Mouse (Mus musculus) MEL (cell line): ENCODE measurements around the gene Zcchc10. TPM values are rescaled to one million over a fixed set of nuclear protein-coding genes. Genes with fewer than 3 reads are reported as not detected.

Source experiments
- DNase-seq: peaks from one replicate; pipeline ENCODE4 v3.0.0; 2011; ENCODE audit warnings: low read depth, low spot score
- H3K27ac ChIP-seq: 2 replicates; pipeline ENCODE4 v1.5.1; 2012; ENCODE audit warnings: low read depth, mild to moderate bottlenecking, control low read depth, low read length, moderate library complexity; ENCODE audit not compliant: control insufficient read depth
- H3K27me3 ChIP-seq, 2 experiments: fragments of 150-350 bp in 1 of 2; sonication (generic) in 1 of 2; 2 replicates each; pipeline ENCODE4 v1.6.1; 2012; ENCODE audit warnings: low read length in 2 of 2, mild to moderate bottlenecking in 2 of 2, improper control_type of control experiment in 1 of 2, moderate library complexity in 1 of 2; ENCODE audit not compliant: insufficient read depth in 2 of 2, control insufficient read depth in 1 of 2
- H3K36me3 ChIP-seq, 2 experiments: 2 replicates each; pipeline ENCODE4 v1.6.1; 2012 to 2014; ENCODE audit warnings: low read length in 2 of 2, improper control_type of control experiment in 1 of 2, inconsistent platforms in 1 of 2, mild to moderate bottlenecking in 1 of 2; ENCODE audit not compliant: insufficient read depth in 2 of 2, control insufficient read depth in 1 of 2
- H3K4me1 ChIP-seq, 2 experiments: fragments of 150-350 bp in 1 of 2; sonication (generic) in 1 of 2; 2 replicates each; pipeline ENCODE4 v1.6.1; 2012; ENCODE audit warnings: low read length in 2 of 2, improper control_type of control experiment in 1 of 2, mild to moderate bottlenecking in 1 of 2; ENCODE audit not compliant: insufficient read depth in 2 of 2, control insufficient read depth in 1 of 2
- H3K4me3 ChIP-seq, 2 experiments: fragments of 150-350 bp in 1 of 2; sonication (generic) in 1 of 2; 2 replicates each; pipeline ENCODE4 v1.5.1; 2012; ENCODE audit warnings: low read depth in 2 of 2, low read length in 2 of 2, mild to moderate bottlenecking in 2 of 2, moderate library complexity in 2 of 2, control low read depth in 1 of 2, improper control_type of control experiment in 1 of 2; ENCODE audit not compliant: control insufficient read depth in 1 of 2, insufficient read depth in 1 of 2
- H3K79me2 ChIP-seq: 2 replicates; pipeline ENCODE4 v1.6.1; 2012; ENCODE audit warnings: mild to moderate bottlenecking, low read length, moderate library complexity; ENCODE audit not compliant: control insufficient read depth, poor library complexity, insufficient read depth
- H3K9ac ChIP-seq: 2 replicates; pipeline ENCODE4 v1.6.1; 2012; ENCODE audit warnings: low read depth, mild to moderate bottlenecking, control low read depth, low read length, moderate library complexity; ENCODE audit not compliant: control insufficient read depth, poor library complexity, severe bottlenecking
- H3K9me3 ChIP-seq: fragments of 150-350 bp; sonication (generic); replicated peaks from 2 replicates; pipeline ENCODE4 v1.6.1; 2012; ENCODE audit warnings: mild to moderate bottlenecking, low read length, improper control_type of control experiment, moderate library complexity; ENCODE audit not compliant: insufficient read depth
- BHLHE40 ChIP-seq: IDR thresholded peaks from 2 replicates; pipeline ENCODE4 v1.6.1; 2012; ENCODE audit warnings: low read depth, mild to moderate bottlenecking, inconsistent platforms, low read length, improper control_type of control experiment, borderline replicate concordance
- CHD1 ChIP-seq: IDR thresholded peaks from 2 replicates; pipeline ENCODE4 v1.6.1; 2012; ENCODE audit warnings: low read depth, mild to moderate bottlenecking, inconsistent platforms, low read length, improper control_type of control experiment
- CHD2 ChIP-seq: IDR thresholded peaks from 2 replicates; pipeline ENCODE4 v1.6.1; 2011; ENCODE audit warnings: low read length, improper control_type of control experiment
- CTCF ChIP-seq, 3 experiments: IDR thresholded peaks in 2 of 3; conservative IDR thresholded peaks in 1 of 3; 2 replicates each; pipeline ENCODE4 v1.5.1; 2011 to 2012; ENCODE audit warnings: low read length in 3 of 3, low read depth in 2 of 3, mild to moderate bottlenecking in 2 of 3, improper control_type of control experiment in 1 of 3, inconsistent platforms in 1 of 3, mixed read lengths in 1 of 3, moderate library complexity in 1 of 3; ENCODE audit not compliant: control insufficient read depth in 1 of 3, insufficient read depth in 1 of 3, poor library complexity in 1 of 3, severe bottlenecking in 1 of 3
- E2F4 ChIP-seq: IDR thresholded peaks from 2 replicates; pipeline ENCODE4 v1.6.1; 2011; ENCODE audit warnings: low read depth, low read length, improper control_type of control experiment, borderline replicate concordance
- ELF1 ChIP-seq: IDR thresholded peaks from 2 replicates; pipeline ENCODE4 v1.6.1; 2014; ENCODE audit warnings: low read depth, mild to moderate bottlenecking, inconsistent platforms, low read length, improper control_type of control experiment, moderate library complexity
- EP300 ChIP-seq, 2 experiments: IDR thresholded peaks; 2 replicates each; pipeline ENCODE4 v1.6.1; 2011; ENCODE audit warnings: improper control_type of control experiment in 2 of 2, low read length in 2 of 2, low read depth in 1 of 2, mild to moderate bottlenecking in 1 of 2
- ETS1 ChIP-seq: IDR thresholded peaks from 2 replicates; pipeline ENCODE4 v1.6.1; 2012; ENCODE audit warnings: low read depth, mild to moderate bottlenecking, inconsistent platforms, low read length, improper control_type of control experiment, moderate library complexity
- GABPA ChIP-seq: IDR thresholded peaks from 2 replicates; pipeline ENCODE4 v1.6.1; 2012; ENCODE audit warnings: low read depth, mild to moderate bottlenecking, inconsistent platforms, low read length, improper control_type of control experiment, moderate library complexity
- GATA1 ChIP-seq: IDR thresholded peaks from 2 replicates; pipeline ENCODE4 v1.6.1; 2011; ENCODE audit warnings: low read depth, low read length, improper control_type of control experiment
- HCFC1 ChIP-seq: IDR thresholded peaks from 2 replicates; pipeline ENCODE4 v1.6.1; 2012; ENCODE audit warnings: low read depth, mild to moderate bottlenecking, inconsistent platforms, low read length, improper control_type of control experiment, moderate library complexity
- JUND ChIP-seq: IDR thresholded peaks from 2 replicates; pipeline ENCODE4 v1.6.1; 2011; ENCODE audit warnings: low read depth, mild to moderate bottlenecking, improper control_type of control experiment, low read length
- KAT2A ChIP-seq: conservative IDR thresholded peaks from 2 replicates; pipeline ENCODE4 v1.6.1; 2012; ENCODE audit warnings: low read depth, low read length, improper control_type of control experiment, inconsistent platforms
- MAFK ChIP-seq: IDR thresholded peaks from 2 replicates; pipeline ENCODE4 v1.6.1; 2011; ENCODE audit warnings: low read depth, mild to moderate bottlenecking, low read length, improper control_type of control experiment, borderline replicate concordance
- MAX ChIP-seq: IDR thresholded peaks from 2 replicates; pipeline ENCODE4 v1.6.1; 2011; ENCODE audit warnings: low read length, improper control_type of control experiment
- MAZ ChIP-seq: IDR thresholded peaks from 2 replicates; pipeline ENCODE4 v1.6.1; 2012; ENCODE audit warnings: low read depth, mild to moderate bottlenecking, inconsistent platforms, low read length, improper control_type of control experiment
- MEF2A ChIP-seq: IDR thresholded peaks from 2 replicates; pipeline ENCODE4 v1.6.1; 2014; ENCODE audit warnings: low read depth, mild to moderate bottlenecking, inconsistent platforms, low read length, improper control_type of control experiment; ENCODE audit not compliant: poor library complexity, insufficient replicate concordance, severe bottlenecking; ENCODE audit errors: extremely low read depth
- MXI1 ChIP-seq: IDR thresholded peaks from 2 replicates; pipeline ENCODE4 v1.6.1; 2011; ENCODE audit warnings: mild to moderate bottlenecking, low read depth, low read length, improper control_type of control experiment
- MYB ChIP-seq: IDR thresholded peaks from 2 replicates; pipeline ENCODE4 v1.6.1; 2011; ENCODE audit warnings: mild to moderate bottlenecking, low read depth, low read length, improper control_type of control experiment
- MYC ChIP-seq: IDR thresholded peaks from 2 replicates; pipeline ENCODE4 v1.6.1; 2011; ENCODE audit warnings: low read depth, mild to moderate bottlenecking, low read length, improper control_type of control experiment, moderate library complexity
- NRF1 ChIP-seq: IDR thresholded peaks from 2 replicates; pipeline ENCODE4 v1.6.1; 2014; ENCODE audit warnings: low read depth, mild to moderate bottlenecking, inconsistent platforms, low read length, improper control_type of control experiment, moderate library complexity; ENCODE audit not compliant: poor library complexity, insufficient read depth, severe bottlenecking
- POLR2A ChIP-seq, 2 experiments: IDR thresholded peaks; 2 replicates each; pipeline ENCODE4 v1.6.1; 2011 to 2012; ENCODE audit warnings: low read length in 2 of 2, mild to moderate bottlenecking in 2 of 2, control low read depth in 1 of 2, improper control_type of control experiment in 1 of 2, low read depth in 1 of 2, moderate library complexity in 1 of 2; ENCODE audit not compliant: control insufficient read depth in 1 of 2, insufficient read depth in 1 of 2, poor library complexity in 1 of 2
- POLR2AphosphoS2 ChIP-seq: IDR thresholded peaks from 2 replicates; pipeline ENCODE4 v1.6.1; 2011; ENCODE audit warnings: low read length, improper control_type of control experiment
- POLR2AphosphoS5 ChIP-seq: IDR thresholded peaks from 2 replicates; pipeline ENCODE4 v1.6.1; 2012; ENCODE audit warnings: low read depth, borderline replicate concordance, mild to moderate bottlenecking, inconsistent platforms, low read length, moderate library complexity, mixed read lengths
- RAD21 ChIP-seq: IDR thresholded peaks from 2 replicates; pipeline ENCODE4 v1.6.1; 2011; ENCODE audit warnings: mild to moderate bottlenecking, low read depth, low read length, improper control_type of control experiment
- RCOR1 ChIP-seq: IDR thresholded peaks from 2 replicates; pipeline ENCODE4 v1.6.1; 2012; ENCODE audit warnings: low read depth, mild to moderate bottlenecking, inconsistent platforms, low read length, improper control_type of control experiment
- SIN3A ChIP-seq: IDR thresholded peaks from 2 replicates; pipeline ENCODE4 v1.6.1; 2012; ENCODE audit warnings: low read length, improper control_type of control experiment, inconsistent platforms
- SMC3 ChIP-seq: IDR thresholded peaks from 2 replicates; pipeline ENCODE4 v1.6.1; 2011; ENCODE audit warnings: low read depth, low read length, improper control_type of control experiment
- TAL1 ChIP-seq: IDR thresholded peaks from 2 replicates; pipeline ENCODE4 v1.6.1; 2012; ENCODE audit warnings: mild to moderate bottlenecking, inconsistent platforms, low read length, moderate library complexity, mixed read lengths
- TBP ChIP-seq: IDR thresholded peaks from 2 replicates; pipeline ENCODE4 v1.8.0; 2011; ENCODE audit warnings: low read depth, low read length, improper control_type of control experiment
- UBTF ChIP-seq: IDR thresholded peaks from 2 replicates; pipeline ENCODE4 v1.6.1; 2012; ENCODE audit warnings: low read depth, mild to moderate bottlenecking, inconsistent platforms, low read length, improper control_type of control experiment, moderate library complexity, borderline replicate concordance; ENCODE audit not compliant: insufficient read depth
- USF1 ChIP-seq: IDR thresholded peaks from 2 replicates; pipeline ENCODE4 v1.6.1; 2014; ENCODE audit warnings: low read depth, mild to moderate bottlenecking, inconsistent platforms, low read length, improper control_type of control experiment, moderate library complexity
- USF2 ChIP-seq, 2 experiments: IDR thresholded peaks; 2 replicates each; pipeline ENCODE4 v1.6.1; 2011 to 2012; ENCODE audit warnings: improper control_type of control experiment in 2 of 2, low read length in 2 of 2, borderline replicate concordance in 1 of 2, inconsistent platforms in 1 of 2, low read depth in 1 of 2, mild to moderate bottlenecking in 1 of 2; ENCODE audit not compliant: insufficient read depth in 1 of 2
- ZC3H11A ChIP-seq: IDR thresholded peaks from 2 replicates; pipeline ENCODE4 v1.6.1; 2012; ENCODE audit warnings: low read depth, mild to moderate bottlenecking, inconsistent platforms, low read length, improper control_type of control experiment
- ZKSCAN1 ChIP-seq: IDR thresholded peaks from 2 replicates; pipeline ENCODE4 v1.6.1; 2012; ENCODE audit warnings: low read depth, mild to moderate bottlenecking, inconsistent platforms, low read length, improper control_type of control experiment, moderate library complexity
- ZMIZ1 ChIP-seq: IDR thresholded peaks from 2 replicates; pipeline ENCODE4 v1.6.1; 2012; ENCODE audit warnings: low read depth, mild to moderate bottlenecking, inconsistent platforms, low read length, improper control_type of control experiment, moderate library complexity
- ZNF384 ChIP-seq: IDR thresholded peaks from 2 replicates; pipeline ENCODE4 v1.6.1; 2012; ENCODE audit warnings: low read depth, mild to moderate bottlenecking, inconsistent platforms, low read length, improper control_type of control experiment
- polyA plus RNA-seq, 2 experiments: library from polyadenylated mRNA; stranded (reverse) in 1 of 2; unstranded in 1 of 2; fragments of >175 nt in 1 of 2; fragments of >200 nt in 1 of 2; gene quantifications; 2 replicates each; pipeline versions ENCODE4 v1.2.1 to v1.2.4; 2012; ENCODE audit warnings: low replicate concordance in 2 of 2, low read depth in 1 of 2; ENCODE audit not compliant: insufficient read length in 2 of 2, insufficient read depth in 1 of 2, missing spikeins in 1 of 2
- total RNA-seq: library from RNA; depleted of rRNA; stranded (reverse); fragments of 300-350 nt; gene quantifications from 2 replicates; pipeline ENCODE4 v1.2.3, GENCODE M21; 2012

The Zcchc10 gene
- total and polyA plus RNA-seq, 3 experiments: 11.6 to 169 (median 36.2) TPM

GRCm38 (mm10) chr11:53345328-53345727 is 20.8 kb downstream of the Zcchc10 start:
- H3K4me1 ChIP-seq: peaks cover 22 to 36% of the 10 kb centered on the region in 2 experiments
- TF ChIP-seq USF1 (0 out of 2 replicates have a peak, but pooled peaks have one; percentile 21), ZMIZ1 (no peak), MAZ (peak; percentile 85), GABPA (no peak), MXI1 (peak; percentile 53; the same call in 1 of the 2 replicates), ELF1 (no peak; the same call in 1 of the 2 replicates), RCOR1 (peak; percentile 97), RAD21 (no peak), HCFC1 (0 out of 2 replicates have a peak, but pooled peaks have one; percentile 45), UBTF (no peak), POLR2AphosphoS5 (no peak), CHD2 (peak; percentile 37; the same call in 1 of the 2 replicates), TAL1 (peak; percentile 75), ZKSCAN1 (no peak), NRF1 (no peak), SIN3A (peak; percentile 71), ETS1 (peak; percentile 91), MAFK (peak; percentile 60; the same call in 1 of the 2 replicates), ZNF384 (peak; percentile 92), POLR2AphosphoS2 (no peak), ZC3H11A (0 out of 2 replicates have a peak, but pooled peaks have one; percentile 13), TBP (0 out of 2 replicates have a peak, but pooled peaks have one; percentile 13), EP300 (IDR thresholded peaks at IDR 0.05; ENCODE audit: low read depth in 1 of 2, low read length in 2 of 2) (peak; percentile 85 to 94), JUND (no peak), POLR2A (IDR thresholded peaks at IDR 0.05; ENCODE audit: control insufficient read depth in 1 of 2, insufficient read depth in 1 of 2, low read depth in 1 of 2, low read length in 2 of 2, poor library complexity in 1 of 2) (no peak), CTCF (IDR thresholded peaks at IDR 0.05 in 2 of 3, conservative IDR thresholded peaks at IDR 0.05 in 1 of 3; ENCODE audit: control insufficient read depth in 1 of 3, insufficient read depth in 1 of 3, low read depth in 2 of 3, low read length in 3 of 3, poor library complexity in 1 of 3, severe bottlenecking in 1 of 3) (no peak), CHD1 (no peak), MEF2A (no peak), MYB (peak; percentile 35; the same call in 1 of the 2 replicates), BHLHE40 (peak; percentile 74), USF2 (IDR thresholded peaks at IDR 0.05; ENCODE audit: borderline replicate concordance in 1 of 2, insufficient read depth in 1 of 2, low read depth in 1 of 2, low read length in 2 of 2) (no peak), GATA1 (peak; percentile 95), MYC (peak; percentile 60), SMC3 (0 out of 2 replicates have a peak, but pooled peaks have one; percentile 1), KAT2A (no peak; the same call in 1 of the 2 replicates), MAX (no peak; the same call in 1 of the 2 replicates), E2F4 (no peak)

More at GRCm38 (mm10) chr11:53345328-53345727, 20.8 kb downstream of the Zcchc10 start:
- Histone ChIP-seq H3K79me2 (no peaks in the 10 kb centered on the region; the same call in 1 of the 2 replicates), H3K27me3 (no peaks in the 10 kb centered on the region), H3K27ac (peak overlapping the region; percentile 3; the same call in 1 of the 2 replicates), H3K4me3 (no peak overlapping the region), H3K9me3 (no peaks in the 10 kb centered on the region), H3K9ac (no peak overlapping the region), H3K36me3 (peaks cover 0 to 31% of the 10 kb centered on the region in 2 experiments; a peak in 2 of 4 replicates)
- peak; percentile 86 for DNase-seq
